Mouse (Mus musculus) megakaryocyte, embryonic 14.5 days (primary cell): Measurements from ENCODE around the gene Agk.

Experiments
- FLI1 ChIP-seq: IDR thresholded peaks from 2 replicates; pipeline ENCODE4 v1.6.1; 2012; ENCODE audit warnings: low read length, inconsistent platforms, mixed read lengths
- GATA1 ChIP-seq: IDR thresholded peaks from 3 replicates; pipeline ENCODE4 v1.6.1; 2012; ENCODE audit warnings: mixed read lengths, low read length, inconsistent platforms, borderline replicate concordance

- TF ChIP-seq GATA1 (no peak), FLI1 (no peak)
Measured at GRCm38 (mm10) chr6:40380181-40380580, 55.2 kb downstream of the Agk start.
